Mouse (Mus musculus) MEL (cell line): ENCODE measurements around the gene Zdhhc3.

ENCODE experiments used
- EP300 ChIP-seq, 2 experiments: IDR thresholded peaks; 2 replicates each; pipeline ENCODE4 v1.6.1; 2011; ENCODE audit warnings: improper control_type of control experiment in 2 of 2, low read length in 2 of 2, low read depth in 1 of 2, mild to moderate bottlenecking in 1 of 2
- HCFC1 ChIP-seq: IDR thresholded peaks from 2 replicates; pipeline ENCODE4 v1.6.1; 2012; ENCODE audit warnings: low read depth, mild to moderate bottlenecking, inconsistent platforms, low read length, improper control_type of control experiment, moderate library complexity
- MYB ChIP-seq: IDR thresholded peaks from 2 replicates; pipeline ENCODE4 v1.6.1; 2011; ENCODE audit warnings: mild to moderate bottlenecking, low read depth, low read length, improper control_type of control experiment
- POLR2A ChIP-seq, 2 experiments: IDR thresholded peaks; 2 replicates each; pipeline ENCODE4 v1.6.1; 2011 to 2012; ENCODE audit warnings: low read length in 2 of 2, mild to moderate bottlenecking in 2 of 2, control low read depth in 1 of 2, improper control_type of control experiment in 1 of 2, low read depth in 1 of 2, moderate library complexity in 1 of 2; ENCODE audit not compliant: control insufficient read depth in 1 of 2, insufficient read depth in 1 of 2, poor library complexity in 1 of 2

- TF ChIP-seq MYB (no peak), HCFC1 (no peak), POLR2A (IDR thresholded peaks at IDR 0.05; ENCODE audit: control insufficient read depth in 1 of 2, insufficient read depth in 1 of 2, low read depth in 1 of 2, low read length in 2 of 2, poor library complexity in 1 of 2) (no peak), EP300 (IDR thresholded peaks at IDR 0.05; ENCODE audit: low read depth in 1 of 2, low read length in 2 of 2) (no peak)
Observed at GRCm38 (mm10) chr9:123085373-123085772, 27.6 kb downstream of the Zdhhc3 start.
